Mouse (Mus musculus): ENCODE measurements around the gene Zscan10. TPM values are rescaled to one million over a fixed set of nuclear protein-coding genes. Genes with fewer than 3 reads are reported as not detected.

The Zscan10 gene
- total RNA-seq (2014; rRNA removed) (not detected in 2 replicates), polyA plus RNA-seq (2015; fragmentation: Nextera tagmentation; extraction: Ambion mirVana) (0.18 and 0.21 TPM in 2 replicates)

DNA sequence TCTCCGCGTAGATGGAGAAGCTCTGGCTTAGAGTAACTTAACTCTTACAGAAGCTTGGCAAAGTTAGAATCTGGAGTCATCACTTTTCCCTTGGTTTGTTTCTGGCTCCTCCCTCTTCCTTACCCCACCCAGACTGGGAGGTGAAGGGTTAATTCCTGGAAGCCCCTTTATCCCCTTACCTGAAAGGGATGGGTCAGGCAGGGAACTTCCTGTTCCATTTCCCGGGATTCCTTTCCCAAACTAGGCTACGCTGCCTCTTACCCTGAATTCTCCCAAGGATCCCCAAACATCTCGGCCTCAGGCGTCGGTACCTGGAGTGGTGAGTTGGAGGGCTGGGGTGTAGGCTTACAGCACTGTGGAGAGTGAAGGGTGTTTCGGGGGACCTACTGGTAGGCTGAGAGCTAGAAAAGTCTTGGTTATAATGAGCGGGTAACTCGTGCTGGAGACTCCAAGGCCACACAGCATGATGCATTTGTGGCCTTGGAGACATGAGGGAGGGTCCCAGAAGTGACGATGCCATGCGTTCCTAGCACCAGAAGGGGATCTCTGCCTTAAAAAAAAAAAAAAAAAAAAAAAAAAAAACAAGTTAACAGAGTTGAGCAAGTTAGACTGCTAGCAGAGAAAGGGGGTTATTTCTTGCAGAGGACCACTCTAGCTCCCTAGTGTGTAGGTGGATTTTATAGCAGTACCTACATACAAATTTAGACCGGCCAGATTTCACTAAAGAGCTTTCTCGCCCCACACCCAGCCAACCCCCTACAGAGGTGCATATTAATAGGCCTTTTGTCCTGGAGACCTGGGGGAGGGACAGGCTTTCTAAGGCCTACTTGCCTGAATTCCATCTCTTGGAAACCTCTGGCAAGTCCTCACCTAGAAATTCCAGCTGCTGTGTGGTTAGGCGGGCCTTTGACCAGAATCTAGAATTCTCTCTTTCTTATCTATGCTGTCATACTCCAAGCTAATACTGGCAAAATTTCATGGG lies at the start of gene Zscan10:
TSS of gene Zscan10 (plus strand) at position 216 of the 982 bp plus-strand sequence.
- 32% methylated on average over 15 of the region's 15 CpGs for WGBS
- Histone ChIP-seq H3K4me2 (ENCODE audit: low read depth) (peak within 1 kb of the TSS; percentile 58; the same call in 1 of the 2 replicates), H3K4me1 (ENCODE audit: insufficient read depth) (no peaks in the 10 kb centered on the region), H3K27me3 (ENCODE audit: insufficient read depth, low read length) (no peaks in the 10 kb centered on the region), H3K9me3 (ENCODE audit: low read length) (no peaks in the 10 kb centered on the region), H3K27ac (ENCODE audit: low read depth, low read length) (no peak within 1 kb of the TSS), H3K36me3 (ENCODE audit: insufficient read depth) (no peaks in the 10 kb centered on the region), H3K4me3 (ENCODE audit: low read depth, low read length) (no peak within 1 kb of the TSS), H3K9ac (no peak within 1 kb of the TSS; the same call in 1 of the 2 replicates)
- TF ChIP-seq CTCF (IDR thresholded peaks at IDR 0.05; ENCODE audit: low read depth), result no peak
- no peak for DNase-seq
- ATAC-seq, result no peak

DNA sequence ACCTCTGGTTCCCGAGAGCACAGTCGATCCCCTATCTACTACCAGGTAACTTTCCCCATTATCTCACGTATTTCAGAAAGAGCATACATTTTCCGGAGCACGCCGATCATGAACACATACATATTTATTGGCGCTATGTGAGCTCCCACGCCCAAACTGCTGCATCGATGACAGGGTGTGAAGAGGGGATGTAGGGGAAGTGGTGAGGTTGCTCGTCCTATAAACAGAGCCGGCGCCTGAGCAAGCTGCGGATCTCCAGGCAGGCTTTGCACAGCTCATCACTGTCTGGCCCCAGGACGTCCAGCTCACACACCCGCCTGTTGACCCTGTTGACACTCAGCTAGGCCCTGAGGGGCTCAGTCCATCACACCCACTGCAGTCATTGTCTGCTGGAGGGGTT lies 49.8 kb upstream of the Zscan10 start:
- Histone ChIP-seq H3K36me3 (ENCODE audit: insufficient read depth) (peaks cover 10% of the 10 kb centered on the region), H3K4me3 (ENCODE audit: low read depth, low read length) (peak overlapping the region; percentile 62), H3K9ac (peak overlapping the region; percentile 57), H3K4me2 (ENCODE audit: low read depth) (peak overlapping the region; percentile 76), H3K27ac (ENCODE audit: low read depth, low read length) (peak overlapping the region; percentile 82), H3K27me3 (ENCODE audit: insufficient read depth, low read length) (no peaks in the 10 kb centered on the region), H3K4me1 (ENCODE audit: insufficient read depth) (no peaks in the 10 kb centered on the region), H3K9me3 (ENCODE audit: low read length) (no peaks in the 10 kb centered on the region)
- TF ChIP-seq CTCF (IDR thresholded peaks at IDR 0.05; ENCODE audit: low read depth), result no peak
- 3% methylated on average over 15 of the region's 15 CpGs for WGBS
- DNase-seq, result no peak
- peak; percentile 5; the same call in 1 of the 2 replicates for ATAC-seq

DNA sequence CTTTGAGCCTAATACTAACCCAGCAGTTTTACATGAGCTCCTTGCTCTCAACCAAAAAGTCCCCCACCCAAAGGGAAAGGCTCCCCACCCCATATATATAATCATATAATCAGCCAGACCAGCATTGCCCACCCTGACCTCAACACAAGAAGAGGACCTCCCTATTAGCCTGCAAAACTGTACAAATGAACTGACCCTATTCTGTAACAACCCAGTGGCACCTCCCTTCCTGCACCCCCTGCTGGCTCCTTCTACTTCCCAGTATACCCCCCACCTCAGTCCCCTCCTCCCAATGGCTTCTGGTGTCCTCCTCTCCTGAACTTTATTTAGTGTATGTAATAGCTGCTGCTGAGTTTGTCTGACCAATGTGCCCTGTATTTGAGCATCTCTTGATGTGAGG lies 49.2 kb upstream of the Zscan10 start:
- ATAC-seq, result no peak
- peak; percentile 28; the same call in 1 of the 2 replicates for TF ChIP-seq CTCF (IDR thresholded peaks at IDR 0.05; ENCODE audit: low read depth)
- Histone ChIP-seq H3K27me3 (ENCODE audit: insufficient read depth, low read length) (no peaks in the 10 kb centered on the region), H3K4me1 (ENCODE audit: insufficient read depth) (no peaks in the 10 kb centered on the region), H3K9ac (peak overlapping the region; percentile 57), H3K4me2 (ENCODE audit: low read depth) (peak overlapping the region; percentile 76), H3K9me3 (ENCODE audit: low read length) (no peaks in the 10 kb centered on the region), H3K27ac (ENCODE audit: low read depth, low read length) (peak overlapping the region; percentile 82), H3K36me3 (ENCODE audit: insufficient read depth) (peaks cover 16% of the 10 kb centered on the region), H3K4me3 (ENCODE audit: low read depth, low read length) (peak overlapping the region; percentile 62)
- no peak for DNase-seq

DNA sequence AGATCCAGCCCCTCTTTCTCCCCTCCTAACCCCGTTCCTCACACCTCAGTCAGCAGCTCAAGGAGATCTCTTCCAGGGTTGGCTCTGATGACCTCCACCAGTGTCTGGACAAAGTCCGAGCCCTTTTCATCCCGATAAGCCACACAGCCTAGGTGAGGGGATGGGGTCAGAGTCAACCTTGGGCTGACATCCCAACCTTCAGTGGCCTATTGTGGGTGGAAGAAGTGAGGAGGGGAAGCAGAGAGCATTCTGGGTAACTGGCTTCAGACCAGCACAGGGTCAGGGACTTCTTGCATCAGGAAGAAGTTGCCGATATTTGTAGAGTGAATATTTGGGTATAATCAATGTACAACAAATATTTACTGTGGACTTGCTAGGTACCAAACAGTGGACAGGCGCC lies 48.7 kb upstream of the Zscan10 start:
- no peaks in the 10 kb centered on the region for H3K4me1 ChIP-seq (ENCODE audit: insufficient read depth)
- ATAC-seq (no peak), DNase-seq (no peak)
- no peak overlapping the region for H3K9ac ChIP-seq
- TF ChIP-seq CTCF (IDR thresholded peaks at IDR 0.05; ENCODE audit: low read depth), result no peak
- no peaks in the 10 kb centered on the region for H3K9me3 ChIP-seq (ENCODE audit: low read length)
- H3K27me3 ChIP-seq (ENCODE audit: insufficient read depth, low read length), result no peaks in the 10 kb centered on the region
- no peak overlapping the region for H3K4me3 ChIP-seq (ENCODE audit: low read depth, low read length)
- H3K27ac ChIP-seq (ENCODE audit: low read depth, low read length), result no peak overlapping the region
- 61% methylated on average over 5 of the region's 5 CpGs for WGBS
- peaks cover 20% of the 10 kb centered on the region for H3K36me3 ChIP-seq (ENCODE audit: insufficient read depth)
- no peak overlapping the region for H3K4me2 ChIP-seq (ENCODE audit: low read depth)

DNA sequence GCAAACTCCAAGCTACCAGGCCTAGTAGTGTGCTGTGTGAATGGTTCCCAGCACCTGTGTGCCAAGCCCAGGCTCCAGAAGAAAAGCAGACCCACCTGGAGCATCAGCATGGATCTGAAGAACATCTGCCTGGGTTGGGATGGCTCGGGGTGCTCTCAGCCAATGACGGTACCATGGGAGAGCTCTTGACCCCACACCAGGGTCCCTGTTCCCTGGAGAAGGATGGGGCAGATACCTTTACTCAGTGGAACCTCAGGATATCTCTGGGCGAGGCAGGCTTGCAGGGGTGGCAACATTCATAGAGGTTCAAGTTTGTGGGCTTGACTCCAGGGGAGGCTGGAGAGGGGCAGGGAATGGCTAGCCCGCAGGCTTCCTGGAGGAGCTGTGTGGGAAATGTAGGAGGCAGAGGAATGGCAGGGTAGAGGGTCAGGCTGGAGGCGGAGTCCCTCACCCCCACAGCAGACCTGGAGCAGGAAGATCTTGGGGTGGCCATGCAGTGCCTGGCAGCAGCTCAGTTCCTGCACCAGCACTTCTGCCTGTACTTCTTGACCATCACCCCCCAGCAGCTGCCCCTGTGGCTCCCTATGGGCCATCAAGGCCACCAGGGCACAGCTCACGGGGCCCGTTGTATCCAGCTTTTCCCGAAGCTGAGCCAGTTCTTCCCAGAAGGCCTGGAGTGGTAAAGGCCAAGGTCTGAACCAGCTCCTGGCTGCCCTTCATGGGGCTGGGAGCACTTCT lies 47.6 kb upstream of the Zscan10 start:
- 86% methylated on average over 8 of the region's 8 CpGs for WGBS
- DNase-seq, result no peak
- no peaks in the 10 kb centered on the region for H3K9me3 ChIP-seq (ENCODE audit: low read length)
- H3K9ac ChIP-seq, result no peak overlapping the region
- no peak for ATAC-seq
- H3K4me2 ChIP-seq (ENCODE audit: low read depth), result no peak overlapping the region
- H3K36me3 ChIP-seq (ENCODE audit: insufficient read depth), result peaks cover 30% of the 10 kb centered on the region
- no peaks in the 10 kb centered on the region for H3K27me3 ChIP-seq (ENCODE audit: insufficient read depth, low read length)
- TF ChIP-seq CTCF (IDR thresholded peaks at IDR 0.05; ENCODE audit: low read depth), result no peak
- no peak overlapping the region for H3K4me3 ChIP-seq (ENCODE audit: low read depth, low read length)
- H3K27ac ChIP-seq (ENCODE audit: low read depth, low read length), result no peak overlapping the region
- no peaks in the 10 kb centered on the region for H3K4me1 ChIP-seq (ENCODE audit: insufficient read depth)

DNA sequence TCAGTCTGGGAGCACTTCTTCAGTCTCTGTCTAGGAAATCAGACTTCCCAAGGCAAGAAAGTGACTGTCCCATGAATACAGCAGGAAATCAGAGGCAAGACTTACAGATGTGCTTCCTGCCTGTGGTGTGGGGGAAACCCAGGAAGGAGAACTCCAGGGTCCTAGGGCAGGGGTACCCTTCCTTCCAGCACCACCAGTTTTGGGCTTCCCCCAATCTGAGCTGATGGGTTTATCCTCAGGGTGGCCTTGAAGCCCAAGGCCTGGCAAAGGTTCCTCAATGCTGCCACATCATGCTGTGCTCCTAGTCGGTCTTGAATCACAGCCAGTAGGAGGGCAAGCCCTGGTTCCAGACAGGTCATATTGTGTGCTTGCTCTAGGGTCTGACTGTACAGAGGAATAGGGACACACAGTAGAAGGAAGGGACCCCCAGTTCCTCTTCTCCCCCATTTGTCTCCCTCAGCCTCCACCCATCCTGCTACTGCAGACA lies 47.0 kb upstream of the Zscan10 start:
- Histone ChIP-seq H3K9me3 (ENCODE audit: low read length) (no peaks in the 10 kb centered on the region), H3K4me1 (ENCODE audit: insufficient read depth) (no peaks in the 10 kb centered on the region), H3K9ac (no peak overlapping the region), H3K36me3 (ENCODE audit: insufficient read depth) (peaks cover 33% of the 10 kb centered on the region), H3K4me3 (ENCODE audit: low read depth, low read length) (no peak overlapping the region), H3K4me2 (ENCODE audit: low read depth) (no peak overlapping the region), H3K27me3 (ENCODE audit: insufficient read depth, low read length) (no peaks in the 10 kb centered on the region), H3K27ac (ENCODE audit: low read depth, low read length) (no peak overlapping the region)
- no peak for TF ChIP-seq CTCF (IDR thresholded peaks at IDR 0.05; ENCODE audit: low read depth)
- 70% methylated on average over 1 of the region's 1 CpGs for WGBS
- ATAC-seq, result no peak
- no peak for DNase-seq

Measured in forebrain, postnatal 0 days (tissue).